Mouse (Mus musculus) cerebellum, adult 8-10 months (tissue): ENCODE data around the gene Gusb.

Experiments
- DNase-seq: peaks from one replicate; pipeline ENCODE4 v3.0.0; 2022

The Gusb gene

GRCm38 (mm10) chr5:129974354-129974753, 28.5 kb downstream of the Gusb start:
- no peak for DNase-seq

- DNase-seq, result no peak
Observed at GRCm38 (mm10) chr5:129971491-129971890, 31.4 kb downstream of the Gusb start.

- DNase-seq, result no peak
Observed at GRCm38 (mm10) chr5:129968417-129968816, 34.4 kb downstream of the Gusb start.

GRCm38 (mm10) chr5:129966448-129966847, 36.4 kb downstream of the Gusb start:
- no peak for DNase-seq

GRCm38 (mm10) chr5:129963224-129963623, 39.6 kb downstream of the Gusb start:
- DNase-seq, result no peak

- no peak for DNase-seq
Observed at GRCm38 (mm10) chr5:129955792-129956191, 47.1 kb downstream of the Gusb start.

- peak; percentile 25 for DNase-seq
Observed at GRCm38 (mm10) chr5:129954473-129955254, 48.2 kb downstream of the Gusb start.

GRCm38 (mm10) chr5:129952143-129952542, 50.7 kb downstream of the Gusb start:
- no peak for DNase-seq

GRCm38 (mm10) chr5:129947528-129948033, 55.3 kb downstream of the Gusb start:
- no peak for DNase-seq

- DNase-seq, result no peak
Observed at GRCm38 (mm10) chr5:129943402-129943801, 59.4 kb downstream of the Gusb start.

- peak; percentile 52 for DNase-seq
Observed at GRCm38 (mm10) chr5:129942073-129942939, 60.5 kb downstream of the Gusb start.

GRCm38 (mm10) chr5:129941495-129942045, 61.3 kb downstream of the Gusb start, which contains the start of gene Vkorc1l1:
Vkorc1l1 (plus strand) TSS chr5:129941970.
- DNase-seq, result peak; percentile 99

GRCm38 (mm10) chr5:129940736-129941494, 61.9 kb downstream of the Gusb start:
- no peak for DNase-seq

GRCm38 (mm10) chr5:129940281-129940680, 62.6 kb downstream of the Gusb start:
- DNase-seq, result peak; percentile 19
